Mouse (Mus musculus) fibroblast of lung, adult 2 months (primary cell): Measurements from ENCODE around the gene Kdm4d.
"Not testable (repeated sequence)": the region's sequence is repeated elsewhere in the genome, so short reads cannot be mapped to it uniquely, and the experiment has no call there.

Experiments
- DNase-seq: peaks from one replicate; pipeline ENCODE4 v3.0.0-alpha.2; 2011; ENCODE audit warnings: low read depth

Gene Kdm4d

GRCm38 (mm10) chr9:14451120-14451519 is 49.2 kb downstream of the Kdm4d start:
- not testable (repeated sequence) for DNase-seq

DNA sequence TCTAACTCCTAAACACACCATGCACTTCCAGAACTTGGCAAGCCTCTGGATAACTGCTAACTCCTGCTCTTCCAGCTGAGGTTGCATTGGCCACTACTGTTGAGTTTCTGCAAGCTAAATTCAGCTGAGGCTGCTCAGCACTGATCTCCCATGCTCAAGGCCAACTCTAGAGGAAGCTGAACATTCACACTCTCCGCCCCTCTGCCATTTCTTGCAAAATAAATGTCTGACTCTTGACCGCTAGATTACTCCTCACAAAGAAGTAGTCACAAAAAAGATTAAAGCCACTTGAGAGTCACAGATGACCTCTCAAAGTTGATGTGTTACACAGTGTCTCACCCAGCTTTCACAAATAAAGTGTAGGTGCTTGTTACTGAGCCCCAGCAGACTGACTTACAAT is 53.2 kb downstream of the Kdm4d start:
- DNase-seq: not testable (repeated sequence)

GRCm38 (mm10) chr9:14440347-14440746 is 59.9 kb downstream of the Kdm4d start:
- no peak for DNase-seq

- no peak for DNase-seq
Observed at GRCm38 (mm10) chr9:14433252-14433939, 66.9 kb downstream of the Kdm4d start.
